Mouse (Mus musculus) mature B cell (primary cell): ENCODE data around the gene Coro1c.

Source experiments
- in situ Hi-C: fragments of 300-500 bp; cut with MboI; formaldehyde crosslinking; loops from 2 replicates; pipeline ENCODE4 v1.14.3; 2019

Coro1c gene

DNA sequence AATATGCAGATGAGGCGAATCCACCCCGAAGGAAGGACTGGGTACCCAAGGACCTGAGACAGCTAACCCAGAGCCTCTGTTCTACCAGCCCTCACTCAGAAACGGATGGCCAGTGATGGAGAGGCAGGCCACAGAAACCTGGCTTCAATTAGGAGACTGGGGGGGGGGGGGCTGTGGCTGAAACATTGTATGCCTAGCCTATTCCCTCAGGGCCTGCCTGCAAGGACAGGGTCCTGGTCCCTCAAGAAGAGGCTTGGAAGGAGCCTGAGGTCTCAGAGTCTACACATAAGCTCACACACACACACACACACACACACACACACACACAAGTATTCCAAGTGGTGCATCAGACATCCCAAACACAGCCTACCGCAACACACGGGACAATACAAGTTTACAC, 108.9 kb downstream of the Coro1c start:
- in situ Hi-C loops, result loop anchor here (25.0 kb wide), 1 partner anchor 437 kb away; the partner anchor contains the start of gene Aym1

DNA sequence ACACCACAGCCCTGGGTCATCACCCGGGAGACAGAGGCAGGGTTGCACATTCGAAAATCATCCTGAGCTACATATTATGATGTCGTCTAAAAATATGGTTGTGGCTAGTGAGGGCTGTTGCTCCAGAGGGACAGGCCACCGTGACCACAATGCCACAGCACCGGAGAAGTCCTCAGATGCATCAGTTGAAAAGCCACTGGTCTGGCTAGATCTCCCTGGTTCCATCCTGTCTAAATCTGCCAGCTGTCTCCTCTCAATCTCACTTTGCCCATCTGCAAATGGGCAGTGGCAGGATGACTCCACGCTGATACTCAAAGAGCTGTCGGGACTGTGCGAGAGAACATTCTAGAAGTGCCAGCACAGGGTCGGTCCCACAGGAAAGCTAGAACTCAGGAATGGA, 110.0 kb downstream of the Coro1c start:
- in situ Hi-C loops, result no loop called here

- in situ Hi-C loops, result no loop called here
Measured at GRCm38 (mm10) chr5:113797149-113797882, 111.2 kb downstream of the Coro1c start.

- in situ Hi-C loops, result no loop called here
Measured at GRCm38 (mm10) chr5:113796401-113797148, 112.0 kb downstream of the Coro1c start.
